Mouse (Mus musculus): ENCODE data around the gene Foxo3. TPM values are rescaled to one million over a fixed set of nuclear protein-coding genes. Genes with fewer than 3 reads are reported as not detected.

Gene Foxo3
- 13.4 and 20.5 TPM in 2 replicates for polyA plus RNA-seq (2012; rRNA removed)

DNA sequence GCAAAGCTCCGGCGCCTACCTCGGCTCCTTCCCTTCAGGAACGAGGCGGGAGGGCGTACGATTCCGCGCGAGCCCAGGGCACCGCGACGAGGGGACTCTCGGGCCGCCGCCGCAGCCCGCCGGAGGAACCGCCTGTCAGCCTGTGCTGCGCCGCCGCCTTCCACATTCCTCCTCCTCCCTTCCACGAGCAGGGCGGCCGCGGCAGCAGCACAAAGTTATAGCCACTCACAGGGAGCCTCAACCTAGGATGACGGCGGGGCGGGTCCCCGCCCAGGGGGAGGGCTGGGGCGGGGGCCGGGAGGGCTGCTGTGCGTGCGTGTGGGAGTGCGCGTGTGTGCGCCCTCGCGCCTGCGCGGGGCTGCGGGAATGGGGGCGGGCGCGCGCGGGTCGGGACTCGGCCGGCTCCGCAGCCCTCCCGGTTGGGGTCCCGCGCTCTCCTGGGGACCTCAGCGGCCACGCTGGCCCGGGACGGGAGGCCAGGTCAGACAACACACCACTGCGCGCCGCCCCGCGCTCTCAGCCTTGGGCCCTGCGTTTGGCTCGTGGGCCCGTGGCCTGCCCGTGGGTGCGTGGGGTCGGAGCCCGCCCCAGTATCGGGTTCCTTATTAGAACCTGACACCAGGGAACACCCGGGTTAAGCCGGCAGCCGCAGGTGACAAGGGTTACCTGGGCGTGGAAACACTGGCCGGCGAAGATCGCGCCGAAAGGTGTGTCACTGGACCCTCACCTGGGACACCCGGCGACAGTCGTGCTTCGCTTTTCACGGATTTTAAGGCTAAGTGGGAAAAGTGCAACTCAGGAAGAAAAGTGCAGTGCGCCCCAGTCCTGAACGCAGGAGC is at the start of gene Foxo3:
TSS of gene Foxo3 (minus strand) at position 249 of the 839 bp plus-strand sequence.
- peak; percentile 67 for DNase-seq (ENCODE audit: low read depth, low spot score)

DNA sequence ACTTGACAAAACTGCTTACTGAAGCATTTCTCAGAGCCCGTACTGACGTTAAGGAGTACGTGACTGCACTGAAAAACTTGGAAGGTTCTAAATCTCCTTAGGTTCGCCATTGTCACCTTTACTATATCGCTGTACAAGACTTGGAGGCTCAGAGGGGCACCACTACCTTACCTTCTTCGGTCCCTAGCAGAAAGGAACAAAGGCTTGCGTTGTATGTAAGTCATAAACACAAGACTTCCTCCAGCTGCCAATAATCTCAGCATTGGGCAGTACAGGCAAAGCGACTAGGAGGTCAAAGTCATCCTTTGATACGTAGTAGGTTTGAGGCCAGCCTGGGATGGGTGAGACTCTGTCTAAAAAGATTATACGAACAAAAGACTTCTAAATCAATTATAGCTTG is 48.8 kb upstream of the Foxo3 start:
- DNase-seq (ENCODE audit: low read depth, low spot score), result no peak
- 63% methylated on average over 10 of the region's 10 CpGs for WGBS

More for the DNA sequence above, at the start of gene Foxo3:
- WGBS, result under 1% methylated on average over 88 of the region's 88 CpGs

DNA sequence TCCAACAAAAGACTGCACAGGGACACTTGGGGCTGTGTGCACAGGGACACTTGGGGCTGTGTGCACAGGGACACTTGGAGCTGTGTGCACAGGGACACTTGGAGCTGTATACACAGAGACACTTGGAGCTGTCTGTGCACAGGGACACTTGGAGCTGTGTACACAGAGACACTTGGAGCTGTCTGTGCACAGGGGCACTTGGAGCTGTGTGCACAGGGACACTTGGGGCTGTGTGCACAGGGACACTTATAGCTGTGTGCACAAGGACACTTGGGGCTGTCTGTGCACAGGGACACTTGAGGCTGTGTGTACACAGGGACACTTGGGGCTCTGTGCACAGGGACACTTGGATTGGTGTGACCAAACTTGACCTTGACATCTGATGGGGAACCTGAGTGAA is 47.4 kb upstream of the Foxo3 start:
- DNase-seq (ENCODE audit: low read depth, low spot score), result no peak

DNA sequence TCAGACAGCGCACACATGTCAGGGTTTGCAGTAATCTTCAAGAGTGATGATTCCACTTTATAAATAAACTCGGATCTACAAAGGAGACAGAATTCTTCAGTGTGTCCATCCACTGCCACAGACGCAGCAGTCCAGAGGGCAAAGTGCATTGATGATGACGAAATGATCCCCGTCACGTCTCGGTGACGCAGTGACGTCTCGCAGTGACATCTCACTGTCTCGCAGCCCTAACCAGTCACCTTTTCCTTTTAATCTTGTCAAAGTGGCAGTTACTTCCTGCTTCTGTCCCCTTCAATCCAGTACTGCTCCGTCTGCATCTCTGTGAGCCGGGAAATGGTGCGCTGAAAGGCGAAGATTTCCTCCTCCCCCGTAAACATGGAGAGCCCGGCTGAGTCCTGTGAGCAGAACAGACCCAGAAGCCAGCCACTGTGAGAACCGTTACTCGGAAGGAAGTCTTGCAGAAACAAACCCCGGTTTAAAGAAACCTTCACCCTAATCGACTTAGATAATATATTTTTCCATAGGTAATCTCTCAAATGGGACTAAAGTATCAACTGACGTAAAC is 36.7 kb upstream of the Foxo3 start:
- 79% methylated on average over 22 of the region's 22 CpGs for WGBS
- no peak for DNase-seq (ENCODE audit: low read depth, low spot score)

DNA sequence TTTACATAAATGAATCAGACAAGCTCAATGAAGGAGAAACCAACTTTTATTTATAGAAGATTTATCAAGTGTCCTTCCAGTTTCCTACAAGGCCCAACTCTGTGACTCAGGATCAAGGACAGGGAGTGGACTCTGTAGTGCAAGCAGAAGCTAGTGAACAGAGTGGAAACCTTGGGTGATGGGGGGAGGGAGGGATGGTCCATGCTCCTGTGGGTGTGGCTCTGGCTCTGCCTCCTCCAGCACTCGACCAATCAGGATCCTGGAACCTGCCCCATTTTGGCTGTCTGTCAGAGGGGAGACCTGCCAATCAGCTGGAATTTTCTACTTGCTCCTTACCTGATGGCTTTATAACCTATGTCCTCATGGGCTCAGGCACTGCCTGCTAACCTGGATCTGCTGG is 36.0 kb upstream of the Foxo3 start:
- no peak for DNase-seq (ENCODE audit: low read depth, low spot score)
- 62% methylated on average over 1 of the region's 1 CpGs for WGBS

DNA sequence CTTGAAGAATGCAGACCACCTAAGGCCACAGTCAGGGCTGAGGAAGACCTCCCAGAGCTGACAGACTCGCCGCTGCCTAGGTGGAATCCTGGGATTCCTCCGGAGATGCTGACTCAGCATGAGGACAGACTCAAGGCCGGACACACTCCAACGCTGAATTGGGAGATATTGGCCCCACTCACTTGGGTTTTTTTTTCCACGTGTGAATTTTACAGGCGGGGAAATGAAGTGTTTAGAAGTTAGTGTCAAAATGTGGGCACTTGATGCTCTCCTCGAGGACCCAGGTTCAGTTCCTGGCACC is 32.1 kb upstream of the Foxo3 start:
- 45% methylated on average over 8 of the region's 8 CpGs for WGBS

DNA sequence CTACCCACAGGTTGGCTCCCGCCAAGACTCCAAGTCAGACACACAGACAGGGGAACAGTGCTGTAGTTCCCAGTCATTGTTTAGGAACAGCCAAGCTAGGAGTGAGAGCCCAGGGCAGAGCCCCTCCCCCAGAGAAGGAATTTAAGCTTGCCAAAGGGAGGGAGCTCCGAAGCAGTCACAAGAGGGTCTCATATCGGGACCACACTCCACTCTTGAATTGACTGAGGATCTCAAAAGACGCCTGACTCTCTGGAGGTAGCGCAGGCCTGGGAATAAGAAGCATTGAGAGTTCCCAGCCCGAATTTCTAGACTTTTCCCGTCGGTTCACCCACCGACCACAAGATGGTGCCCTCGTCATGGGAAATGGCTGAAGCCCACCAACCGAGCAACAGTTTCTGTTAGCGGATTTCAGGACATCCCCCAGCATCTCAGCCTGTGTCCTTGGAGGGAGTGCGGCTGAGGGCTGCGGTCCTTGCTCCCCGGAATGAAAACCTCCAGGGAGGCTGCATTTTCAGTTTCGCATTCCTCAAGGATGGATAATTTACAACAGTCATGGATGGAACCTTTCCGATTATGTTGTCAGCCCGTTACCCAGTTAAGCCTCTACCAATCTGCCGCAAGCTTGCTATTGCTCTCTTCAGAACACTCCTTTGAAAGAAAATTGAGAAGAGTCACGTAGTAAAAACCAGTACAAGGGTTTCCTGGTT is 31.6 kb upstream of the Foxo3 start:
- DNase-seq (ENCODE audit: low read depth, low spot score), result no peak

More for the DNA sequence above, 32.1 kb upstream of the Foxo3 start:
- no peak for DNase-seq (ENCODE audit: low read depth, low spot score)

DNA sequence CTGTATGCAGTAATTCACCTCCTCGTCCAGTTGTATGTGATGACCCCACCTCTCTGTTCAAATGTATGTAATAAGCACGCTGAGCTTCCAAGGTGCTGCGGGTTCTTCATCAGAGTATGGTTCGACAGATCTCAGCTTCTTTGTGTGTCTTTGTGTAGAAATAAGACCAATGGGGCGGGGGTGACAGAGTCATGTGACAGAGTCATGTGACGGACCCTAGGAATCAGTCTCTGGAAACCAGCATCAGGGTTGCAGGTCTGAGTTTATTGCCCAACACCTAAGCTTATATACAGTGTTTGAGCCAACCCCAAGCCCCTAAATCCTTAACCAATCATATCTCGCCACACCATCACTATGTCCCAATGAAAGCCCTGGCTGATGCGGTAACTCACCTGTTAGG is 29.9 kb upstream of the Foxo3 start:
- WGBS, result 88% methylated on average over 8 of the region's 8 CpGs
- DNase-seq (ENCODE audit: low read depth, low spot score), result no peak

More for the DNA sequence above, 31.6 kb upstream of the Foxo3 start:
- 17% methylated on average over 20 of the region's 20 CpGs for WGBS

DNA sequence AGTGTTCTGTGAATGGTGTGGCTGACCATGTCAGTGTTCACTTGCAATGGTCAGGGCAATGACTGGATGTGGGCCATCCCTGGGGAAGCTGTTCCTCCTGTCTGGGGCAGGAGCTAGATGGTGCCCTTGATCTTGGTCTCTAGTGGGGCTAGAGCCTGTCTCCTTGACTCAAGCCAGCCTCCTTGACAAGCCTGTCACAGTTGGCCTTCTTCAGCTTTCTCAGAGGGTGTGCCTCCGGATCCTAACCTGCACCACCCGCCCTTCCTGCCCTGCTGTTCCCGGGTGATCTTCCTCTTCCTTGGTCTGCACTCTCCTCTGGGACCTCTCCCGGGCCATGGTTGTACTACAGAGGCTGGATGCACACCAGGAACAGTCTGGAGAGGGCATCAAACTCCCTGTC is 24.2 kb upstream of the Foxo3 start:
- DNase-seq (ENCODE audit: low read depth, low spot score), result no peak
- 26% methylated on average over 4 of the region's 4 CpGs for WGBS

DNA sequence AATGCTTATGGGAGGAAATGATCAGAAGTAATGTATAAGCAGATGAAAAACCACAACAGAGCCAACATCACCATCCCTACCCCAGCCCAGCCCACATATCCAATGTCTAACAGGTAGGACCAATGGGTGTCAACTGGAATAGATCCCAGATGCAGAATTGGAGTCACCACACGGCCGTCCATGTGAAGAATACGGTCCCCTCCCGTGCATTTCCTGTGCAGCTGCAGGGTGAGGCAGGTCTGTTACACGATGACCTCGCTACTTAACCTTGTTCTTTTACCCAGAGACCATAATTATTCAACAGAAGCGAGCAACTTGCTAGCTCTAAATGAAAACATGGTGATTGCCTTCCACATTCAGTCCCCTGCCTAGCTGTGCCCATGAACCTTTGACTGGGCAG is 23.4 kb upstream of the Foxo3 start:
- 17% methylated on average over 7 of the region's 7 CpGs for WGBS
- DNase-seq (ENCODE audit: low read depth, low spot score), result no peak

DNA sequence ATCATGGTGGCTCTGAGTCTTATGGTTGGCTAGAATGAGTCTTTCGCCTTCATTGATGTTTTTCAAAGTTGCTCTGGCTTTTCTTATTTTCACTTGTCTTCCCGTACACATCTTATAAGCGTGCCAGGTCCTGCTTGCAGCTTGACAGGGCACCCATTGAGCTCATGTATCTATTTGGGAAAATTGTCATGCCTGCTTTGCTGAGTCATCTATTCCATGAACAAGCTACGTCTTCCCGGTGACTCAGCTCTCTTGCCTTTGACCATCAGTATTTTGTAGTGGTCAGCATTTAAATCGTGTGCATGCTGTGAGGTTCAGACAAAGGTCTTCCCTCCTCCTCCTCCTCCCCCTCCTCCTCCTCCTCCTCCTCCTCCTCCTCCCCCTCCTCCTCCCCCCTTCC is 22.9 kb upstream of the Foxo3 start:
- no peak for DNase-seq (ENCODE audit: low read depth, low spot score)
- 72% methylated on average over 6 of the region's 6 CpGs for WGBS

DNA sequence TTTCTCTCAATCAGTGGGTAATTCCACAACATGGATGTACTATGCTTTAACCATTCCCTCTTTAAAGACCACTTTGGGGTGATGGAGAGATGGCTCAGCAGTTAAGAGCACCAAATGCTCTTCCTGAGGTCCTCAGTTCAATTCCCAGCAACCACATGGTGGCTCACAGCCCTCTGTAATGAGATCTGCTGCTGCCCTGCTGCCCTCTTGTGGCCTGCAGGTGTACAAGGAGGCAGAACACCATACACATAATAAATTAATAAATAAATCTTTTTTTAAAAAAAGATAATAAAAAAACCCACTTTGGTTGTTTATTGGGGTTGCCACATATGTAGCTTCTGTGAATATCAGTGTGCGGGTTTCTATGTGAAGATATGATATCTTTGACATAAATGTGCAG is 21.4 kb upstream of the Foxo3 start:
- no peak for DNase-seq (ENCODE audit: low read depth, low spot score)

DNA sequence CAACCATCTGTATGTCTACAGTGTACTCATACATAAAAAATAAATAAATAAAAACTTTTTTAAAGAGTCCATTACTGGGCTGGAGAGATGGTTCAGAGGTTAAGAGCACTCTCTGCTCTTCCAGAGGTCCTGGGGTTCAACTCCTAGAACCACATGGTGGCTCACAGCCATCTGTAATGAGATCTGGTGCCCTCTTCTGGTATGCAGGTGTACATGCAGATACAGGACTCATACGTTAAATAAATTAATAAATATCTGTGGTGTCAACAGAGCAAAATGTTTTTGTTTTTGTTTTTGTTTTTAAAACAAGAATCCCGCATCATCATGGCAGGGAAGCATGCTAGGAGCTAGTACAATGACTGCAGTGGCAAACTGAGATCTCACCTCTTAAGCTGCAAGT is 20.6 kb upstream of the Foxo3 start:
- DNase-seq (ENCODE audit: low read depth, low spot score), result no peak
- WGBS, result 72% methylated on average over 2 of the region's 2 CpGs

More for the DNA sequence above, 21.4 kb upstream of the Foxo3 start:
- 91% methylated on average over 1 of the region's 1 CpGs for WGBS

DNA sequence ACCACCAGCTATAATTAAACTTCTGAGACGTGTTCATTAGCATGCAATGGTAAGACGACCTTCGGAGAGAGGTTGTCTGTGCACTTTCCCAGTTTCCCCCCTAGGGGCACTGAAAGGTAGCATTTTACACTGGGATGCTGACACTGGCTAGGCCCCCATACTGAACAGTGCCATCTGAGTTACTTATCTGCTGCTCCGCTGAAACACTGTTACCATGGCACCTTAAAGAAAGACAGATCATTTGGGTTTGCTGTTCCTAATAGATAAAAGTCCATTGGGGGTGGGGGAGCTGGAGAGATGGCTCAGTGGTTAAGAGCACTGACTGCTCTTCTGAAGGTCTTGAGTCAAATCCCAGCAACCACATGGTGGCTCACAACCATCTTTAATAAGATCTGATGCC is 20.0 kb upstream of the Foxo3 start:
- no peak for DNase-seq (ENCODE audit: low read depth, low spot score)
- 69% methylated on average over 4 of the region's 4 CpGs for WGBS

DNA sequence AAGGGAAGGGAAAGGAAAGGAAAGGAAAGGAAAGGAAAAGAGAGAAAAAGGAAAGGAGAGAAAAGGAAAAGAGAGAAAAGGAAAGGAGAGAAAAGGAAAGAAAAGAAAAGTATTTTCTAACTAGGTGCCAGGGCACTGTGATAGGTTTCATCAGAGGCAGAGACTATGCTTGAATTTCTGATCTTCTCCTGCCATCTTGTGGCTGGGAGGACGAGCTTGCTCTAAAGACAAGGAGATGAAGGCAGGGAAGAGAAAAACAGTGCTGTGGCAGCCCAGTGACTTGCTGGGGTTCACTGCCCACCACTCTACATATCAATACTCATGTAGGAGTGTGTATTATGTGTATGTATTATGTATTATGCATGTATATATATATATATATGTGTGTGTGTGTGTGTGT is 18.5 kb upstream of the Foxo3 start:
- 0% methylated on average over 1 of the region's 1 CpGs for WGBS
- no peak for DNase-seq (ENCODE audit: low read depth, low spot score)

DNA sequence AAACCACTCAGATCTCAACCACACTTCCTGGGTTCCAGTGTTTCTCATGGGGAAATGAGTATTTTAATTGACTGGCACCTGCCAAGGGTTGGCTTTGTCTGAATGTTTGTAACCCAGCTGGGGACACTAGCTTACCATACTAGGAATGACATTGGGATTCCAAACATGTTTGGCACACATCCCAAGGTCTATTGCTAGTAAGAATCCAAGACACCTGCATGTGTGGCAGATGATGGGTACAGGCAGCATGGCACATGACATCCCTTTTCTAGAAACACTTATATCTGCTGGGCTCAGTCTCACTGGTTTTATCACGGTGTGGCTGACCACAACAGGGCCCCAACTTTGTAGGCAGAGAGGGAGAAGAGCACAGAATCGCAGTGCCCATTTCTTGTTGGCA is 17.8 kb upstream of the Foxo3 start:
- 39% methylated on average over 2 of the region's 2 CpGs for WGBS
- DNase-seq (ENCODE audit: low read depth, low spot score), result no peak

DNA sequence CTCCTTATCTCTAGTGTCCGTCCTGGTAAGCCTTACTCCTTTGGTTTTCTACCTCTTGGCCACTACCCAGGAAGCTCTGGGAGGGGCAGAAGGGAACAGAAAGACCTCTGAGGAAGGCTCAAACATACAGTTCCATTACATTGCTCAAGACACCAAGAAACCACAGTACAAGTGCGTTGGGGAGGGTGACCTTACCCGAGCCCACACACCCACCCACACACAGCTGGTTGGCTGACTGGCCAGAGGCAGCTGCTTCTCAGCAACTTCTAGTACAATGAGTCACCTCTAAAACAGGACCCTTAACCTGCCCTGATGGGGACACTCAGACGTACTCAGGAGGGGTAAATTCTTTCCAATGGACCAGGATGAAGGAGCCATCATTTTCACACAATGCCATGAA is 17.3 kb upstream of the Foxo3 start:
- no peak for DNase-seq (ENCODE audit: low read depth, low spot score)
- WGBS, result 49% methylated on average over 4 of the region's 4 CpGs

DNA sequence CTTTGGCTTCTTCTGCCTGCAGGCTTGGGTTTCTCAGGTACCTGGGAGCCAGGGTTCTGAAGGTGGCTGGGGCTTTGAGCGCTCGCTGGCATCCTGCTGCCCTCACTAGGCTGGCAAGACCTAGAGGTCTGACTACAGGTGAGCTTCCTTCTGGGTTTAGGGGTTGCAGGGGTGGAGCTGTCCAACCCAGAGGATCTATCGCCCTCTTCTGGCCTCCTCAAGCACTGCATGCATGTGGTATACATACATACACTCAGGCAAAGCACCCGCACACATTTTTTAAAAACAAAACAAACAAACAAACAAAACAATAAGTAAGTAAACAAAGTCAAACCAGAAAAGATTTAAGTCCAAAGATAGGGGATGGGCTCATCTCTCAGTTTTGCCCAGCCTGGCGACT is 14.8 kb upstream of the Foxo3 start:
- DNase-seq (ENCODE audit: low read depth, low spot score), result no peak
- 66% methylated on average over 5 of the region's 5 CpGs for WGBS

DNA sequence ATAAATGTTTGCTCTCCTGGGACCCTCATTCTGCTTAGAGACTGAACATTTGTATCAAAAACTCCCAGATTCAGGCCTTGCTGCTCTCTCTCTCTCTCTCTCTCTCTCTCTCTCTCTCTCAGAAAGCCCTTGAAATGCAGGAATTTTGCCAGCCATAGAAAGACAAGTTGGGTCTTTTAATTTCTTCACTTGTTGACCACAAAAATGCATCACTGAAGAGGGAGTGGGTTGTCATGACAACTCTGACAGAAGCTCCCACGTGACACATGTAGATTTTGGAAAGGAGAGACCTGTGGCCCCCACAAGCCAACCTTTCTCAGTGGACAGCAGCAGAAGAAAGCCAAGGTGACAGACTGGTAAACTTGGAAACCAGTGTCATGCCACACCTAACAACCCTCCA is 11.1 kb upstream of the Foxo3 start:
- WGBS, result 69% methylated on average over 1 of the region's 1 CpGs
- DNase-seq (ENCODE audit: low read depth, low spot score), result no peak

DNA sequence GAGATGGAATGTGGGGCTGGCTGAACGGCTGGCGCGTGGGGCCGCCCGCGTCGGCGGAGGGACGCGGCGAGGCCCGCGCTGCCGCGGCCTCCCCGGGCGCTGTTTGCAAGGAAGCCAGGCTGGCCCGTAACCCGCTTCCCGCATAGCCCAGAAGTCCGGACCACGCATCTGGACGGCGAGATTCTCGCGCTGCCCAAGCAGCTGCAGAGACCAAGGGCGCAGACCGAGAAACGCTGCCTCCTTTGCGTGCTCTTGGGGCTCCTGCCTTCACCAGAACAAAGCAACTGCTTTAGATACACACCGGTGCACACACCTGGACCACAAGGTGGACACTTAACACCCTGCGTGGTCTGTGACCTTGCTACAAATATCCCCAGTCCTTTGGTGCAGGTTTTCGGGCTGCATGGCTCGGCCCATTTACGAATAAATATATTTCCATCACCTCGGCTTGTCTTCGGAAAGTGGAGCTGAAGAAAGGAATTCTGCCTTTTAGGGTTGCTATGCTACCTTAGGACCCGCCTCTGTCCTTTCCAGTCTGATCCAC is 1.8 kb upstream of the Foxo3 start:
- DNase-seq (ENCODE audit: low read depth, low spot score), result no peak
- 2% methylated on average over 38 of the region's 38 CpGs for WGBS

Measured in large intestine, adult 2 months (tissue).